Mouse (Mus musculus) embryonic facial prominence, embryonic 12.5 days (tissue): ENCODE data around the gene Crlf1. TPM values are rescaled to one million over a fixed set of nuclear protein-coding genes. Genes with fewer than 3 reads are reported as not detected.

Source experiments
- ATAC-seq: fragments of 200-750 bp; cut with Nextera tagmentation; 2 replicates; pipeline ENCODE4 v1.8.0; 2017; ENCODE audit not compliant: insufficient number of reproducible peaks, insufficient read depth, low FRiP score, low TSS enrichment
- H3K27ac ChIP-seq: fragments of 300-500 bp; sonication (generic); 2 replicates; pipeline ENCODE4 v1.5.1; 2016; ENCODE audit warnings: mild to moderate bottlenecking
- H3K27me3 ChIP-seq: fragments of 300-500 bp; sonication (generic); 2 replicates; pipeline ENCODE4 v1.6.1; 2016; ENCODE audit warnings: mild to moderate bottlenecking, moderate library complexity
- H3K36me3 ChIP-seq: fragments of 300-500 bp; sonication (generic); 2 replicates; pipeline ENCODE4 v1.6.1; 2016; ENCODE audit warnings: mild to moderate bottlenecking
- H3K4me1 ChIP-seq: fragments of 300-500 bp; sonication (generic); 2 replicates; pipeline ENCODE4 v1.6.1; 2016
- H3K4me2 ChIP-seq: fragments of 300-500 bp; sonication (generic); replicated peaks from 2 replicates; pipeline ENCODE4 v1.6.1; 2016; ENCODE audit warnings: mild to moderate bottlenecking, moderate library complexity
- H3K4me3 ChIP-seq: fragments of 300-500 bp; sonication (generic); 2 replicates; pipeline ENCODE4 v1.5.1; 2016; ENCODE audit warnings: mild to moderate bottlenecking
- H3K9ac ChIP-seq: fragments of 300-500 bp; sonication (generic); 2 replicates; pipeline ENCODE4 v1.6.1; 2016; ENCODE audit warnings: mild to moderate bottlenecking, moderate library complexity
- H3K9me3 ChIP-seq: fragments of 300-500 bp; sonication (generic); 2 replicates; pipeline ENCODE4 v1.6.1; 2016; ENCODE audit warnings: mild to moderate bottlenecking, moderate library complexity
- WGBS: fragments of 180-500 bp; shearing (Covaris S2); methylation state at CpG from one replicate; pipeline ENCODE4 v1.1.7; 2016; 5-methylcytosine and 5-hydroxymethylcytosine counted together
- polyA plus RNA-seq: library from polyadenylated mRNA; unstranded; fragments of >200 nt; fragmentation: Nextera tagmentation; extraction: Ambion mirVana; gene quantifications from 2 replicates; pipeline ENCODE4 v1.2.1, GENCODE M21; 2016

Gene Crlf1
- polyA plus RNA-seq = 70.1 and 74.4 TPM in 2 replicates

- H3K27me3 ChIP-seq = peaks cover 93% of the 10 kb centered on the region
- H3K4me2 ChIP-seq = peak within 1 kb of the TSS; percentile 86
- peaks cover 79% of the 10 kb centered on the region for H3K4me1 ChIP-seq
Measured at GRCm38 (mm10) chr8:70492664-70493640, at the start of gene Crlf1. Gene Crlf1 (plus strand): TSS chr8:70493158.

DNA sequence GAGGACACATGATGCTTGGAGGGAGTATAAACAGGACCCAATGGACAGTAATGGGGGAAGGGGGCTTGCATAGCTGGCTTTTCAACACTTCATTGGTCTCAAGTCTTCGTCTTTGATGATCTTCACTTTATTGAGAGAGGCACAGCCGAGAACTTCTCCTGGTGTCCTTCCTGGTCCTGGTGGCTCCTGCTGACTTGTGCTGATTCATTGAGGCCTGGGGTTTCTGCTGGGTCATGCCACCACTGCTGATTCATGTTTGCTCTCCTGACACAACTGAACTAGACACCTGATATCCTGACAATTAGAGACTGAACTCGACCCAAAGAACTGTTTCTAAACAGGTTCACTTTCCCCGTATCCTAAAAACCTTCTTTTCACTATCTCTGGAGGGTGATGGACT, 49.6 kb upstream of the Crlf1 start:
- 75% methylated on average over 4 of the region's 4 CpGs for WGBS
- no peak overlapping the region for H3K4me2 ChIP-seq
- no peak for ATAC-seq

More at GRCm38 (mm10) chr8:70492664-70493640, at the start of gene Crlf1:
- WGBS = under 1% methylated on average over 65 of the region's 93 CpGs
- ATAC-seq = no peak
- Histone ChIP-seq H3K27ac (peak within 1 kb of the TSS; percentile 50; the same call in 1 of the 2 replicates), H3K9ac (peak within 1 kb of the TSS; percentile 73), H3K36me3 (no peaks in the 10 kb centered on the region), H3K9me3 (no peaks in the 10 kb centered on the region), H3K4me3 (peak within 1 kb of the TSS; percentile 57)

DNA sequence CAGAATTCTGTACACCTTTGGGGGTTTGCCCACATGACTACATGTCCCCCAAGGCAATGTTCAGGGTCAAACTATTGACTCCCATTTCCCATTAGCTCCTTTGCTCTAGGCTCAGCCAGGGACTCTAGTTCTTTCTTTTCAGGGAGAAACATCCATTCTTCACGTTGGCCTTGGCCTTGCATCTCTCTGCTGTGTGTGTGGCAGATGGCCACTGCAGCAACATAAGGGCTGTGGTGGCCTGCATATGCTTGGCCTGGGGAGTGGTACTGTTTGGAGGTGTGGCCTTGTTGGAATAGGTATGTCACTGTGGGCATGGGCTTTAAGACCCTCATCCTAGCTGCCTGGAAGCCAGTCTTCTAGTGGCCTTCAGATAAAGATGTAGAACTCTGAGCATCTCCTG, 47.0 kb upstream of the Crlf1 start:
- no peaks in the 10 kb centered on the region for H3K27me3 ChIP-seq
- H3K9ac ChIP-seq = no peak overlapping the region
- H3K9me3 ChIP-seq = no peaks in the 10 kb centered on the region
- no peak overlapping the region for H3K27ac ChIP-seq
- H3K36me3 ChIP-seq = peaks cover 12% of the 10 kb centered on the region
- peaks cover 21% of the 10 kb centered on the region for H3K4me1 ChIP-seq
- ATAC-seq = no peak
- H3K4me2 ChIP-seq = no peak overlapping the region
- 73% methylated on average over 1 of the region's 1 CpGs for WGBS
- no peak overlapping the region for H3K4me3 ChIP-seq

More for the DNA sequence above, 49.6 kb upstream of the Crlf1 start:
- H3K4me1 ChIP-seq = peaks cover 11% of the 10 kb centered on the region
- H3K4me3 ChIP-seq = no peak overlapping the region
- H3K27ac ChIP-seq = no peak overlapping the region
- no peaks in the 10 kb centered on the region for H3K27me3 ChIP-seq
- H3K9me3 ChIP-seq = no peaks in the 10 kb centered on the region
- H3K36me3 ChIP-seq = no peaks in the 10 kb centered on the region
- no peak overlapping the region for H3K9ac ChIP-seq

DNA sequence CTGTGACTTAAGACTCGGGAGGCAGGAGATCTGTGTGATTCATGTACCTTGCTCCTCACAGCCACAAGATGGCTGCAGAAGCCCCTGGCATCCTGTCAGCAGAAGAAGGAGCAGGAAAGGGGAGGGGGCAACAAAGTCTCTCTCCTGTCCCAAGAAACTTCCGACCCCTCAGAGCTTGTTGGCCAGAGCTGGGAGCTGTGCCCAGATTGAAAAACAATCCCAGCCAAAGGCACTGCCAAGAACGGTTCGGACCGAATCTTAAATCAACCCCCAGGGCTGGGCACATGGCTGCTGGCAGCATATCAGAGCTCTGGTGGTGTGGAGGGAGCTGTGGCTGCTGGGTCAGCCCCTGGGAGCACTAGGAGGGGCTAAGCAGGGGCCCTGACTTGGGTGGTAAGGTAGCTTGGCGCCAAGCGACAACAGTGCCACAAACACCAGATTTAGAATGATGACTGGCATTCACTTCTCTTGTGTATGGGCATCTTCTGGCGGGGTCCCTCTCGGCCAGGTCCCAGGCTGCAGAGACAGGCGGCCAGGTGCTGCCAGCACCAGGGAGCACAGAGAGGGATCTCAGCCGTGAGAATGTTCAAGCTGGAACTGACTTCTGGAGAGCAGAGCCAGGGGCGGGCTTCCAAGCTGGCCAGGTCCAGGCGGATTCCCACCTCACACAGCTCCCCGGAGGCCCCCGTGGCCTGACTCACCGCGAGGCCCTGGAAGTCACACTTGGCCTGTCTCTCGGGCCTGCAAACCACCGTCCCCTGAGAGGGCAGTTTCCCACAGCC, 45.1 kb upstream of the Crlf1 start:
- no peak overlapping the region for H3K4me2 ChIP-seq
- ATAC-seq = no peak
- no peak overlapping the region for H3K9ac ChIP-seq
- peaks cover 21% of the 10 kb centered on the region for H3K4me1 ChIP-seq
- 0 out of 2 replicates have a peak, but pooled peaks cover 1% of the 10 kb centered on the region for H3K27me3 ChIP-seq
- no peaks in the 10 kb centered on the region for H3K9me3 ChIP-seq
- H3K27ac ChIP-seq = peak overlapping the region; percentile 47; the same call in 1 of the 2 replicates
- H3K36me3 ChIP-seq = peaks cover 29% of the 10 kb centered on the region
- H3K4me3 ChIP-seq = no peak overlapping the region
- WGBS = 68% methylated on average over 19 of the region's 19 CpGs

DNA sequence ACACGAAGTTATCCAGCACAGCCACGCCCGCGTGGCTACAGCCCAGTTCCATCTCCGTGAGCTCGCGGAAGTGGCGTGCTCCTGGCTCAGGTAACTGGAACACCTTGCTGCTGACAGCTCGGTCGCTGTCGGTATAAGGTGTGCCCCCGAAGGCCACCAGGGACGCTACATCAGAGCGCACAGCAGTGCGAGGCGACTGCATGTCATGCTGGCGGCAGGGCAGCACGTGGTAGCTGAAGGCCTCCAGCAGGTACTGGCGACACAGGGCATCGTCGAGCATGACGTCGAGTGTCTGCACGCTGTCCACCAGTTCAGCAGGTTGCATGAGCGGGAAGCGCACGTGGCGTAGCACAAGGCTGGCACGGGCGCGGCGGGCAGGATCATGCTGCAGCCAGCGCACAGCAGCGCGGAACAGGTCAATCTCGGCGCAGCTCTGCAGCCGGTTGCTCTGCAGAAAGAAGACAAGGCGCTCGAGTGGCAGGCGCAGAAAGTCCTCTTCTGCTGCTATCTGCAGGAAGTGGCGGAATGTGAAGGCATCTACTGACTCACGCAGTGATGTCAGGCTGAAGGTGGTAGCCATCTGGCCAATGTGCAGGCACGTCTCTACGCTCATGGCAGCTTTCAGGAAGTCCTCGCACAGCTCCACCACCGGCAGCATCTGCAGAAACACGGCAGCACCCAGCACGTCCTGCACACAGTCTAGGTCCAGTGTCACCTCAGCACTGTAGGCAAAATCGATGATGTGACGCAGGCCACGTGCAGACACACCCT, 40.6 kb upstream of the Crlf1 start:
- Histone ChIP-seq H3K27me3 (0 out of 2 replicates have a peak, but pooled peaks cover 3% of the 10 kb centered on the region), H3K4me3 (no peak overlapping the region), H3K4me1 (peaks cover 25% of the 10 kb centered on the region), H3K9me3 (no peaks in the 10 kb centered on the region), H3K27ac (no peak overlapping the region; the same call in 1 of the 2 replicates), H3K4me2 (no peak overlapping the region), H3K9ac (no peak overlapping the region), H3K36me3 (peaks cover 29% of the 10 kb centered on the region)
- no peak for ATAC-seq
- WGBS = 67% methylated on average over 52 of the region's 52 CpGs

- Histone ChIP-seq H3K27ac (no peak overlapping the region), H3K4me2 (no peak overlapping the region), H3K27me3 (0 out of 2 replicates have a peak, but pooled peaks cover 3% of the 10 kb centered on the region), H3K4me1 (peaks cover 21% of the 10 kb centered on the region), H3K9ac (no peak overlapping the region), H3K9me3 (no peaks in the 10 kb centered on the region), H3K36me3 (peaks cover 29% of the 10 kb centered on the region), H3K4me3 (no peak overlapping the region)
- ATAC-seq = no peak
- WGBS = 88% methylated on average over 5 of the region's 5 CpGs
Measured at GRCm38 (mm10) chr8:70453852-70454251, 39.1 kb upstream of the Crlf1 start.

DNA sequence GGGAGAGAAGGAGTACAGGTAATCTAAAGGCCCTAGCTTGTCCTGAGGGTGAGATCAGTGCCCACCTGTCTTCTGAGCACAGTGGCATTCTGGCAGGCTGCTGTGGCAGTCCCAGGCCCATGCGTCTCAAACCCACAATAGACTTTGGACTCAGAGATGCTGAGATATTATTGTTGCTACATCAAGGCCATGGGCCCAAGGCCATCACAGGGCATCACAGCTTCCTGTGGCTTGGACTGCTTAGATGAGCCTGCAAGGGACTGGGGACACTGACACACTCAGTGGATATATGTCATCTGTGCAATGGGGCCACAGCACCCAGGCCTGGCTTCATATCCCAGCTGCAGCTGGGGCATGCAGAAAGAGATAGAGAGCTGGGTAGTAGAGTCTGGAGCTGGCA, 36.0 kb upstream of the Crlf1 start:
- H3K4me1 ChIP-seq = 0 out of 2 replicates have a peak, but pooled peaks cover 4% of the 10 kb centered on the region
- no peak overlapping the region for H3K9ac ChIP-seq
- H3K27me3 ChIP-seq = 0 out of 2 replicates have a peak, but pooled peaks cover 3% of the 10 kb centered on the region
- no peak for ATAC-seq
- H3K36me3 ChIP-seq = peaks cover 7% of the 10 kb centered on the region
- no peak overlapping the region for H3K4me2 ChIP-seq
- H3K9me3 ChIP-seq = no peaks in the 10 kb centered on the region
- H3K4me3 ChIP-seq = no peak overlapping the region
- no peak overlapping the region for H3K27ac ChIP-seq
- WGBS = 97% methylated on average over 1 of the region's 1 CpGs

DNA sequence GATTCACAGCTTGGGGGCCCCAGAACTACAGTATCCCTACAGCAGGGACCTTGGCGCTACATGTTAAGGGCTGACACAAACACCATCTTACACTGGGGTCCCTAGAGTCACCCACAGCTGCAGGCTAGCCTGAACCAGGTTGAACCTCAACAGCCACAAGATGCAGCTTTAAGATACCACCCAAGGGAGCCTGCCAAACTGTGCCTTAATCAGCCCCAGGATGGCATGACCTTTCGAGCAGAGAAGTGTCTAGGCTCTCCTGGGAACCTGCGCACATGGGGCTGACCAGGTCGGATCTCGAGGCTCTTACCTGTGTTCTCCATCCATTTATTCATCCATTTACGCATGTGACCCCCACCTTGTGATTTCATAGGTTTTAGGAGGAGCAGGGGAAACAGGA, 35.1 kb upstream of the Crlf1 start:
- H3K27me3 ChIP-seq = 0 out of 2 replicates have a peak, but pooled peaks cover 1% of the 10 kb centered on the region
- H3K4me3 ChIP-seq = no peak overlapping the region
- no peak for ATAC-seq
- H3K36me3 ChIP-seq = no peaks in the 10 kb centered on the region
- 87% methylated on average over 6 of the region's 6 CpGs for WGBS
- no peaks in the 10 kb centered on the region for H3K9me3 ChIP-seq
- no peak overlapping the region for H3K4me2 ChIP-seq
- H3K4me1 ChIP-seq = 0 out of 2 replicates have a peak, but pooled peaks cover 4% of the 10 kb centered on the region
- no peak overlapping the region for H3K27ac ChIP-seq
- no peak overlapping the region for H3K9ac ChIP-seq

GRCm38 (mm10) chr8:70458462-70458861, 34.5 kb upstream of the Crlf1 start:
- Histone ChIP-seq H3K4me1 (0 out of 2 replicates have a peak, but pooled peaks cover 4% of the 10 kb centered on the region), H3K9me3 (no peaks in the 10 kb centered on the region), H3K4me2 (no peak overlapping the region), H3K9ac (no peak overlapping the region), H3K4me3 (no peak overlapping the region), H3K36me3 (no peaks in the 10 kb centered on the region), H3K27me3 (no peaks in the 10 kb centered on the region), H3K27ac (no peak overlapping the region)
- ATAC-seq = no peak
- WGBS = 88% methylated on average over 3 of the region's 3 CpGs

DNA sequence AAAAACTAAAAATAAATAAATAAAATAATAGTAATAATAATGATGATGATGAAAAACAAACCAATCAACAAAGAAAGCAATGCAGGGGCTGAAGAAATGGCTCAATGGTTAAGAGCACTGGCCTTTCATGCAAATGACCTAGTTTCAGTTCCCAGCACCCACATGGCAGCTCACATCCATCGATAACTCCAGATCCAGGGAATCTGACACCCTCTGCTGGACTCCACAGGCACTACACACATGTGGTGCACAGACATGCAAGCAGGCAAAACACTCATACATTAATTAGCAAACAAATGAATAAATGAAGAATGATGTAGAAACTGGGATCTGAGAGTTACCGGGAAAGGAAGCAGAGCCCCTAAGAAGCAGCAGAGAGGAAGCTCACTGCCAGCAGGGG, 33.3 kb upstream of the Crlf1 start:
- Histone ChIP-seq H3K27ac (no peak overlapping the region), H3K27me3 (no peaks in the 10 kb centered on the region), H3K4me1 (no peaks in the 10 kb centered on the region), H3K9me3 (no peaks in the 10 kb centered on the region), H3K36me3 (no peaks in the 10 kb centered on the region), H3K4me3 (no peak overlapping the region), H3K9ac (no peak overlapping the region), H3K4me2 (no peak overlapping the region)
- WGBS = 96% methylated on average over 2 of the region's 2 CpGs
- no peak for ATAC-seq

- no peak overlapping the region for H3K4me2 ChIP-seq
- H3K4me1 ChIP-seq = no peaks in the 10 kb centered on the region
- H3K4me3 ChIP-seq = no peak overlapping the region
- no peak overlapping the region for H3K27ac ChIP-seq
- no peaks in the 10 kb centered on the region for H3K27me3 ChIP-seq
- no peak for ATAC-seq
- no peaks in the 10 kb centered on the region for H3K36me3 ChIP-seq
- 91% methylated on average over 5 of the region's 5 CpGs for WGBS
- H3K9me3 ChIP-seq = no peaks in the 10 kb centered on the region
- H3K9ac ChIP-seq = no peak overlapping the region
Measured at GRCm38 (mm10) chr8:70460199-70460598, 32.8 kb upstream of the Crlf1 start.
